Mouse (Mus musculus) lung, postnatal 0 days (tissue): ENCODE measurements at regions not wholly inside any gene's neighbourhood (a gene's known extent, or its start where the extent isn't known, plus 50 kb on each side); places are given as distances from the start of the nearest gene placed in this dataset.

Source experiments
- ATAC-seq: fragments of 200-750 bp; cut with Nextera tagmentation; 2 replicates; pipeline ENCODE4 v1.8.0; 2017; ENCODE audit warnings: moderate library complexity
- DNase-seq: peaks from one replicate; pipeline ENCODE4 v3.0.0-alpha.2; 2016; ENCODE audit warnings: low spot score
- H3K27ac ChIP-seq: fragments of 300-500 bp; sonication (generic); 2 replicates; pipeline ENCODE4 v1.5.1; 2014; ENCODE audit warnings: antibody characterized with exemption, mild to moderate bottlenecking, low read length, mixed read lengths
- H3K27me3 ChIP-seq: fragments of 300-500 bp; sonication (generic); replicated peaks from 2 replicates; pipeline ENCODE4 v1.6.1; 2014; ENCODE audit warnings: low read length, mixed read lengths; ENCODE audit not compliant: insufficient read depth
- H3K36me3 ChIP-seq: fragments of 300-500 bp; sonication (generic); 2 replicates; pipeline ENCODE4 v1.6.1; 2014; ENCODE audit warnings: low read length, mixed read lengths; ENCODE audit not compliant: insufficient read depth
- H3K4me1 ChIP-seq: fragments of 300-500 bp; sonication (generic); 2 replicates; pipeline ENCODE4 v1.6.1; 2014; ENCODE audit warnings: antibody characterized with exemption, low read depth, low read length, mixed read lengths; ENCODE audit not compliant: insufficient read depth
- H3K4me2 ChIP-seq: fragments of 300-500 bp; sonication (generic); replicated peaks from 2 replicates; pipeline ENCODE4 v1.6.1; 2014; ENCODE audit warnings: low read depth, mild to moderate bottlenecking, low read length, moderate library complexity, mixed read lengths
- H3K4me3 ChIP-seq: fragments of 300-500 bp; sonication (generic); 2 replicates; pipeline ENCODE4 v1.5.1; 2014; ENCODE audit warnings: low read depth, low read length
- H3K9ac ChIP-seq: fragments of 300-500 bp; sonication (generic); replicated peaks from 2 replicates; pipeline ENCODE4 v1.6.1; 2014; ENCODE audit warnings: low read depth, mild to moderate bottlenecking
- H3K9me3 ChIP-seq: fragments of 300-500 bp; sonication (generic); 2 replicates; pipeline ENCODE4 v1.6.1; 2016; ENCODE audit warnings: low read length, mixed read lengths
- CTCF ChIP-seq: IDR thresholded peaks from 2 replicates; pipeline ENCODE4 v1.5.1; 2016; ENCODE audit warnings: antibody characterized with exemption, mild to moderate bottlenecking
- EP300 ChIP-seq: IDR thresholded peaks from 2 replicates; pipeline ENCODE4 v1.6.1; 2016; ENCODE audit warnings: antibody characterized with exemption, mild to moderate bottlenecking, control low read depth
- WGBS: fragments of 180-500 bp; shearing (Covaris S2); extraction: QIAGEN DNeasy Blood & Tissue Kit; methylation state at CpG from one replicate; pipeline ENCODE4 v1.1.7; 2014; 5-methylcytosine and 5-hydroxymethylcytosine counted together

DNA sequence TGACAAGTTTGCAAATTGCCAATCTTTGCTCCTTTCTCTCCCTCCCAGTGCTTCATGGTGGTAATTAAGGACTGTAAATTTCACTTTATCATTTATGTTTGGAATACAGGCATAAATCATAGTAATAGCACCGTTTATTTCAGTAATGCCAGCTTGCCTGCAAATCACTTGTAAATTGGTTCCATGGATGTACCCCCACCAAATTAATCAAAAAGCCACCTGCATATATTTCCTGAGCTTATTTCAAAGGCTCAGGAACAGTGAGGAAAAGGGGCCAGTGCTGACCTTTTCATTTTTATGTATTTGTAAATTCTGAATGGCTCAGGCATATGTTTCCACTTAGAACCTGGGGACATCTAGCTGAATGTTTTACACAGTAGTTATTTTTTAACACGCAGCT lies 115.0 kb downstream of the D3Ertd751e start:
- Histone ChIP-seq H3K36me3 (no peaks in the 10 kb centered on the region), H3K4me1 (no peaks in the 10 kb centered on the region), H3K9ac (no peak overlapping the region), H3K9me3 (no peaks in the 10 kb centered on the region), H3K27me3 (no peaks in the 10 kb centered on the region), H3K4me3 (no peak overlapping the region), H3K4me2 (no peak overlapping the region), H3K27ac (no peak overlapping the region)
- no peak for ATAC-seq
- 61% methylated on average over 2 of the region's 2 CpGs for WGBS
- no peak for DNase-seq
- no peak for TF ChIP-seq CTCF
- TF ChIP-seq EP300: no peak

DNA sequence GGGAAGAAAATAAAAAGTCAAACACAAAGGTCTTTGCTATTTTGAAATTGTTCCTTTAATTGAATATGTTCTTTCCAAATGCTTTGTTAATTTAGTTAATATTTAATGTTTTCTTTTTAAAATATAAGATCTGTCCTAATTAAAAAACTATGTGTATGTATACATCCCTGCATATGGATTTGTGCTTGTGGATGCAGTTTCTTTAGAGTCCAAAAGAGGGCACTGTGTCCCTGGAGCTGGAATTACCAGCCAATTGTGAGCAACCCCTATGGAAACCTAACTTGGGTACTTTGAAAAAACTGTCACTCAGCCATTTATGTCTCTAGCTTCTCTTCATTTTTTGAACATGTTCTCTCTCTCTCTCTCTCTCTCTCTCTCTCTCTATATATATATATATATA lies 120.3 kb downstream of the D3Ertd751e start:
- no peaks in the 10 kb centered on the region for H3K4me1 ChIP-seq
- ATAC-seq (no peak), DNase-seq (no peak)
- no peak overlapping the region for H3K9ac ChIP-seq
- TF ChIP-seq CTCF: no peak
- TF ChIP-seq EP300: no peak
- no peak overlapping the region for H3K4me3 ChIP-seq
- no peaks in the 10 kb centered on the region for H3K9me3 ChIP-seq
- no peak overlapping the region for H3K27ac ChIP-seq
- H3K4me2 ChIP-seq: no peak overlapping the region
- no peaks in the 10 kb centered on the region for H3K27me3 ChIP-seq
- H3K36me3 ChIP-seq: no peaks in the 10 kb centered on the region

DNA sequence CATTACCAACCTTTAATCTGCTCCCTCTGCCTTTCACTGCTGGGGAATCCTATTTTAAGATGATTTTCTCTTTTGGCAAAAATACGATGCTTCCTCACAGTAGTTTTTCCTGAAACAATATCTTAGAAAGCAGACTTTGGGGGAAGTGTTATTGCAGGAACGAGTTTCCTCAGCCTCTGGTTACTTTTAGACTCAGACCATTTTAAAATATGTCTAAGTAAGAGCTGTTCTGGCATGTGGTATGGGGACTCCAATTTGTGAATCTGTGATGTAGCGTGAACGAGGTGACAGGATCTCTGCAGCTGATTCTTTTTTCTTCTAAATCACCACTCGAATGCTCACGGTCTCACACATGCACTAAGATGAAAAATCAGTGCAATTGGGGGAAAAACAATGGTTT lies 166.5 kb downstream of the D3Ertd751e start:
- H3K9me3 ChIP-seq: no peaks in the 10 kb centered on the region
- no peaks in the 10 kb centered on the region for H3K4me1 ChIP-seq
- H3K4me3 ChIP-seq: no peak overlapping the region
- no peak for TF ChIP-seq CTCF
- no peak for TF ChIP-seq EP300
- no peak overlapping the region for H3K4me2 ChIP-seq
- ATAC-seq (no peak), DNase-seq (no peak)
- H3K27ac ChIP-seq: no peak overlapping the region
- H3K36me3 ChIP-seq: no peaks in the 10 kb centered on the region
- H3K9ac ChIP-seq: no peak overlapping the region
- WGBS: 82% methylated on average over 6 of the region's 6 CpGs
- H3K27me3 ChIP-seq: no peaks in the 10 kb centered on the region

DNA sequence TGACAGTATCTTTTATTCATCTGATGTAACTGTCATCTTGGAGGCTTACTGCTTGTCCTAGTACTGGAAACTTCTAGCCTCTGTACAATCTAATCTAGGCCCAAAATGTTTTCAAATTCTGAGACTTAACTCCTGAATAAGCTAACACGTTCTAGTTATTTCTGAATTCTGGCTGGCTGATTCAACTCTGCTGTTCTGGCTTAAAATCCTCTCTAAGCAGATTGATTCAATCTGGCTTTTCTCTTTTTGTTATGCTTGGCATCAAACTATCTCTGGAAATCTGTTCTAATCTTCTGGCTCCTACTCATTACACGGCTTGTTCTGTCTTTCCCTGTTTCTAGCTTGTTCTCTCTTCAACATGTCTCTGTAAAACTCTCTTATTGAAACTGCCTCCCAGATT lies 170.8 kb downstream of the D3Ertd751e start:
- Histone ChIP-seq H3K36me3 (no peaks in the 10 kb centered on the region), H3K4me3 (no peak overlapping the region), H3K9ac (no peak overlapping the region), H3K27me3 (no peaks in the 10 kb centered on the region), H3K27ac (no peak overlapping the region), H3K4me1 (no peaks in the 10 kb centered on the region), H3K9me3 (no peaks in the 10 kb centered on the region), H3K4me2 (no peak overlapping the region)
- 91% methylated on average over 2 of the region's 2 CpGs for WGBS
- DNase-seq: no peak
- ATAC-seq: no peak
- TF ChIP-seq CTCF (no peak), EP300 (no peak)

DNA sequence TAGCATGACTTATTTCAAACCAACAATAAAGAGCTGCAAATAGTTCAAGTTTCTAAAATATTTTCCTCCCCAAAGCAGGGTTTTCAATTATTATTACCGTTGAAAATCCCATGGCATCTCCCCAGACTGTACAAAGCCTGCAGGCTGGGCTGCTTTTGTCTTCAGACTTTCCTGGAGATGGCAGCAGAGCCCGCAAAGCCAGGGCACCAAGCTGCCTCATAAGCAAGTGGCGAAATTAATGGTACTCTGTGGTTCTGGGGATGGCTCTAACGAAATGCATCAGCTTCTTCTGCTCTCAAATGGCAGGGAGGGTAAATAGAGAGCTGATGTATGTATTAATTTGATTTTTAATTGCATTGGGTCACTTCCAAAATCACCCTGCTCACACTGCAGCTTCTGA lies 197.4 kb downstream of the D3Ertd751e start:
- Histone ChIP-seq H3K27me3 (no peaks in the 10 kb centered on the region), H3K36me3 (no peaks in the 10 kb centered on the region), H3K9me3 (no peaks in the 10 kb centered on the region), H3K9ac (no peak overlapping the region), H3K27ac (no peak overlapping the region), H3K4me2 (no peak overlapping the region), H3K4me3 (no peak overlapping the region), H3K4me1 (no peaks in the 10 kb centered on the region)
- DNase-seq: no peak
- TF ChIP-seq CTCF (no peak), EP300 (no peak)
- no peak for ATAC-seq
- WGBS: 54% methylated on average over 4 of the region's 4 CpGs

DNA sequence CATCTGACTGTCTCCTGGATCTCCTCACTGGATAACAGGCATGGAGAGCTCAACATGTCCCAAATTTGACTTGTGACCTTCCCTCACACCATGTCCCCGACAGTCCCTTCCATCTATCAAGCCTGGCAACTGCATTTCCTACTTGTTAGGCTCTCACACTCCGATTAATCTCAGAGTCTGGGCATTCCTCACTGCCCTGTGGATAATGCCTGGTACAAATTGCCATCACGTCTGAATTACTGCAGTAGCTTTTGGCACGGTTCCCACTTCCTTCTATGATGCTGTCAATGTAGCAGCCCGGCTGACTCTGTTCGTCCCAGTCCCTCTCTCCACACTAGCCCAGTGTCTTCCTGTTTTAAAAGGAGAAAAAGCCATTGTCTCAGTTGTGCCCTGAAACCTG lies 200.6 kb downstream of the D3Ertd751e start:
- no peaks in the 10 kb centered on the region for H3K4me1 ChIP-seq
- peak; percentile 22 for DNase-seq
- H3K36me3 ChIP-seq: no peaks in the 10 kb centered on the region
- no peaks in the 10 kb centered on the region for H3K9me3 ChIP-seq
- no peaks in the 10 kb centered on the region for H3K27me3 ChIP-seq
- no peak overlapping the region for H3K4me2 ChIP-seq
- 24% methylated on average over 6 of the region's 6 CpGs for WGBS
- no peak overlapping the region for H3K4me3 ChIP-seq
- H3K9ac ChIP-seq: no peak overlapping the region
- no peak for TF ChIP-seq CTCF
- TF ChIP-seq EP300: no peak
- no peak overlapping the region for H3K27ac ChIP-seq
- ATAC-seq: no peak

DNA sequence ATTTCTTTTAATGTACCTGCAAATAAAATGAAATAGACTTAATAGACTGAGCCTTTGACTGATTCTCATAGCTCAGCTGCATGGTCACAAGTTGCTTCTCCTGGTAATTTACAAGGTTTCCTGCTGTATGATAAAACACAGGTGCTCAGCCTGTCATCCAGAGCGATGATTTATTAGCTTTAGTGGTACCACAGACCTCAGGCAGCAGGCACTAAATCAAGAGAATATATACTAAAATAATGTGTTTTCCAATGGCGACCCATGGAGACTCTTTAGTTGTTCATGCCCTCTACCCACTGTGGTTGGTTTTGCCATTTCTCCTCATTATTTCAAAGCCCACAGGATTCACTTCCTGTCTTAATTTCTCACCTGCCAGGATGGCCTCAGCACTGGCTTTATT lies 207.0 kb downstream of the D3Ertd751e start:
- Histone ChIP-seq H3K9ac (no peak overlapping the region), H3K9me3 (no peaks in the 10 kb centered on the region), H3K36me3 (no peaks in the 10 kb centered on the region), H3K4me1 (no peaks in the 10 kb centered on the region), H3K27me3 (no peaks in the 10 kb centered on the region), H3K4me3 (no peak overlapping the region), H3K27ac (no peak overlapping the region), H3K4me2 (no peak overlapping the region)
- 83% methylated on average over 2 of the region's 2 CpGs for WGBS
- ATAC-seq: no peak
- TF ChIP-seq CTCF: no peak
- no peak for TF ChIP-seq EP300
- DNase-seq: no peak
